Mouse (Mus musculus) thymus, postnatal 14 days (tissue): ENCODE data around the gene Pld5.

Experiments
- DNase-seq: peaks from one replicate; pipeline ENCODE4 v3.0.0; 2021

The Pld5 gene

DNA sequence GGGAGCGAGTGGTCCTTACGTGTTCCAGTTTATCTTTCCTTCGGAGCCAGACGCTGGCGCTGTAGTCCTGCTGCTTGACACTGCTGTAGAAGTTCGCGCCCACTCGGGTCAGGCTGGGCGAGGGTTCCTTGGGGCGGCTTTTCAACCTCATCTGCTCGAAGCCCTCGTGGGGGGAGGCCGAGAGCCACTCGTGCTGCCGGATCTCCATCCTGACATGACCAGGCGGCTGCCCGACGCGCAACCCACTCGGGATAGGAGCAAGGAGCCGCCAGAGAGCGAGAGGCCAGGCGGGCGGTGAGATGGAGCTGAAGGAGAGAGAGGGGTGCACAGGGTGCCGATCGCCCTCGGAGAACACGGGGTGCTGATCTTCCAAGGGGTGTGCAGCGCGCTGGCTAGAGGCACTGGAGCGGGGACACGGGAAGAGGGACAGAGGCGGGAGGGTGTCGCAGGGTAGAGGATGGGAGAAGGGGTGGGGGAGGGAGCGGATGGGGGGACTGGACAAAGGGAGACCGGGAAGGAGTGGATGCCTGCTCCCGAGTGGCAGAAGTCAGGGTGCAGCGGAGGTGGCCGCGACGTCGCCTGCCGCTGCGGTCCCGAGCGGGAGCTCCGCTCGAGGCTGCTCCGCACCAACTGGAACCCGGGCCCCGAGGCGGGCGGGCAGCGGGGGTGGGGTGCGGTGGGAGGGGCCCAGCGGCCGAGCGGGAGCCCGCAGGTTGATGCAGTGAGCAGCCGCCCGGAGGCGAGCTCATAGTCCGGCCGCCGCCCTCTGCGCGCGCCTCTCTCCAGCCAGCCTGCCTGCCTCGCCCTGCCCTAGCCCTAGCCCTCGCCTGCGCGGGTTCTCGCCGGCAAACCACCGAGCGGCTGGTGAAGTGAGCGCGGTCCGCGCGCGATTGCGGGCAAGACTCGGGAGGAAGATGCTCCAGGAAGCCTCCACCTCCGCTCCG, at the start of gene Pld5:
TSS of gene Pld5 (minus strand) at position 646 of the 944 bp plus-strand sequence.
- DNase-seq, result peak; percentile 4

GRCm38 (mm10) chr1:176315063-176315462, 40.0 kb upstream of the Pld5 start:
- DNase-seq, result no peak

DNA sequence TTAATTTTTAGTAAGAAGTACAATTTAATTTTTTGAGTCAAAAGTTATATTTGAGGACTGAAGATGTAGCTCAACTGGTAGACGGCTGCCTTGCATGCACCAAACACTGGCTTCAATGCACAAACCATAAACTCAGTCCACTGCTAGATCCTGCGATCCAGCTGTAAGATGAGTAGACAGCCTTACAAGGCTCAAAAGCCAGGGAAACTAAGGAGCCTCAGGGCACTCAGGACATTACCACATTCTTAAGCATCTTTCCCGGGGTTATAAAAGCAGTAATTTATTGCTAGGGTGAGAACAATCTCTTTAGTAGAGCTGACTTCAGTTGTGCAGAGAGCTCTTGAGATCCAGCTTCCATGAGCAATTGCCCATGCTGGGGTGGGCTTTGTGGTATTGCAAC, 35.1 kb upstream of the Pld5 start:
- no peak for DNase-seq

DNA sequence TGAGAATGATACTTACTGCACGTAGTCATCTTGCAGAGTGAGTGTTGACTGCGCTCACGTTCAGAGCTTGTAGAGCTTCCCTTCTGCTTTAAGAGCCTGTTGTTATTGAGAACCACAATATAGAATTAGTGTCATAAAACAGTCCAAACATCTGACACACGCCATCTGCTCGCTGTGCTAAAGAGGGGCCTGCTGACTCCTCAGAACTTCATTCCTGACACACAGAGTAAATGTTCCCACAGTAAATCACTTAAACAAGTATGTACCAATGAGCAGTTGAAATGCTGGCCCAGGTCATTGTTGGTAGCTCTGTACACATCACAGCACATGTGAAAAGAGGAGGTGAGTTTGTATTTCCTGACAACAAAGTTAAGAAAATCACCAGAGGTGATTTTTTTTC, 14.3 kb upstream of the Pld5 start:
- no peak for DNase-seq

GRCm38 (mm10) chr1:176275611-176275980, 484 bp upstream of the Pld5 start:
- no peak for DNase-seq

DNA sequence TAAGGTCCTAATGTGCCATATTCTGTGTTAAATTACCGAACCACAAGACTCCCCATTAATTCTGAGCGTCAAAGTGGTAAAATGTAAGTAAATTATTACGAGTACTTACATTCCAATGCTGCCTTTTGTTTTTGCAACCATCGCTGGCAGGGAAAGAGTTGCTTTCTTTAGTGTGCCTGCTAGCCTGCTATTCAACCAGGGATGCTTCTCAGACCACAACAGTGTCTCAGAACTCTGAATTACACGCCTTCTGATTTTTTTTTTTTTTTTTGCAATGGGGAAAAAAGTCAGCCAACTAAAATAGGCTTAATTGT, 26.4 kb downstream of the Pld5 start:
- DNase-seq, result no peak

DNA sequence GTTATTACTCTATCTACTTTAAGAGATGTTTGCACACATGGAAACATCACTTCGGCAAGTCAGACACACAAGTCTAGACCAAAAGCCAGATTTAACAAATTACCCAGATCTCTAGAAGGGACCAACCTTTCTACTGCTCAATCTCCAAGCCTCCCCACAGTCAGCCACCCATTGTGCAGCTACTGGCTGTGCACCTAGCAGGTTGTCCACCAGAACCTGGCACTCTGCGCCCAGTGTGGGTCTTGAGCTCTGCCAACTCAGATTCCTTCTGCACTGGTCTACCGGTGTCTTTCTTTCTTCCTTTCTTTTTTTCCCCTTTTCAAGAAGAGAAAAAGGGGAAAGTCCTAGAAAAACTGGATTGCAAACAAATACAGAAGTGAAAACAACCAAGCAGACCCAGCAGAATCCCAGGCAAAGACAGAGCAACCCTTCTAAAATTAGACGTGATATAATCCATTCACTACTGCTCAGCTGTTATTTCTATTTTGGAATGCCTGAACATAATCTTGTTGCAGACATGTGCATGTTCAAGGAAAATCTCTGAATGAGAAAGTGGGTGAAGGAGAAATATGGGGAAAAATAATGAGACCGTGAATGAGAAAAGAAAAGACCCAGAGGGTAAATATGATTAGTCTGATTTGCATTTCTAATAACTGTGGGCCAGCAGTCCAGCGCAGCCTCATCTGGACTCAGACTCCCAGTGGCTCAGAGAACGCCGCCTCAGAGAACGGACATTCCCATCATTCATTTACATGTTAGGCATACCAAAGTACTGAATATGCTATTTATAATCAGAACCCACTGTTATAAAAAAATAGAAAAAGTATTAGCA, 27.0 kb downstream of the Pld5 start:
- DNase-seq, result no peak

GRCm38 (mm10) chr1:176239199-176239598, 35.9 kb downstream of the Pld5 start:
- no peak for DNase-seq

GRCm38 (mm10) chr1:176223794-176224193, 51.3 kb downstream of the Pld5 start:
- no peak for DNase-seq

GRCm38 (mm10) chr1:176223196-176223595, 51.9 kb downstream of the Pld5 start:
- DNase-seq, result no peak

DNA sequence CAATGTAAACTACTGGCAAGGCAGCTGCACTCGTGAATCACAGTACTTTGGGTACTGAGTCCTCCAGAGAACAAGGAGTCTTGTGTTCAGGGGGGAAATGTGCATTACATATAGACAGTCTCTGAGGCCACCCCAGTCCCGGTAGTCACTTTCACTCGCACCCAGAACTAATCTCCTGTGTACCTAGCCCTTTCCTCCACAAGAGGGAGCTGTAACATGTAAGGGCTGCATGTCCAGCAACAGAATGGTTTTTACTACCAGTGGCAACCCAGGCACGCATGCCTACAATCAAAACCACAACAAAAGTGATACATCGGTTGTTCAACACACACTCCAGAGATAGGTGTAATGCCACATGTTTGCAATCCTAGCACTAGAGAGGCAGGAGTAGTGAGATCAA, 56.9 kb downstream of the Pld5 start:
- no peak for DNase-seq

GRCm38 (mm10) chr1:176213645-176214221, 61.4 kb downstream of the Pld5 start:
- no peak for DNase-seq

GRCm38 (mm10) chr1:176212922-176213644, 62.0 kb downstream of the Pld5 start:
- DNase-seq, result no peak

DNA sequence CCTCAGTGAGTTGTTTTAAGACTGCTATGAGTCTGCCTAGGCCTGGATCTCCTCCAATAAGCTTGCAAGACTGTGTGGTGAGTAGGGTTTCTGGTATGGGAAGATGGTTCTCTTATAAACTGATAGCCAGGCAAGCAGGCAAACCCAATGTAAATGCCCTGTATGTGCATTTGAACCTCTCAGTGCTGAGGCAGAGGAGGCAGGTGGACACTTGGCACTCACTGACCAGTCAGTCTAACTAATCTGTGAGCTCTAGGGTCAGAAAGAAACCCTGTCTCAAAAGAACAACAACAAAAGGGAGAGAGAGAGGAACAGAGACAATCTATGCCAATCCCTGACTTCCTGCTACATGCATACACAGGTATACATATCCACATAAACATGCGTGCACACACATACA, 64.3 kb downstream of the Pld5 start:
- DNase-seq, result no peak

GRCm38 (mm10) chr1:176208014-176208413, 67.1 kb downstream of the Pld5 start:
- DNase-seq, result no peak

DNA sequence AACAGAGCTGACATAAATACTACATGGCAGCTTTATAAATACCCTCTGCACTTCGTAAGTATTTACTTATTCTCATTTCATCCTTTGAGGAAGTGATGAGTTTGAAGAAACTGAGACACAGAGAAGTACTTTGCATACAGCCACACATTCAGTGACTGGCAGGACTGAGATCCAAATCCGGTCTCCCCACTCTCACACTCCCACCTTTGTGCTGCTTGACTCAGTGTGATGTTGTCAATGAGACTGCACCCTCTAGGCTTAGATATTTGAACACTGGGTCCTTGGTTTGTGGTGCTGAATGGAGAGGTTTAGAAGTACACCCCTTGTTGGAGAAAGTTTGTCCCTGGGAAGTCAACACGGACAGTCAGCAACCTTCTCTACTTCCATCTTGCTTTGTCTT, 72.8 kb downstream of the Pld5 start:
- no peak for DNase-seq

DNA sequence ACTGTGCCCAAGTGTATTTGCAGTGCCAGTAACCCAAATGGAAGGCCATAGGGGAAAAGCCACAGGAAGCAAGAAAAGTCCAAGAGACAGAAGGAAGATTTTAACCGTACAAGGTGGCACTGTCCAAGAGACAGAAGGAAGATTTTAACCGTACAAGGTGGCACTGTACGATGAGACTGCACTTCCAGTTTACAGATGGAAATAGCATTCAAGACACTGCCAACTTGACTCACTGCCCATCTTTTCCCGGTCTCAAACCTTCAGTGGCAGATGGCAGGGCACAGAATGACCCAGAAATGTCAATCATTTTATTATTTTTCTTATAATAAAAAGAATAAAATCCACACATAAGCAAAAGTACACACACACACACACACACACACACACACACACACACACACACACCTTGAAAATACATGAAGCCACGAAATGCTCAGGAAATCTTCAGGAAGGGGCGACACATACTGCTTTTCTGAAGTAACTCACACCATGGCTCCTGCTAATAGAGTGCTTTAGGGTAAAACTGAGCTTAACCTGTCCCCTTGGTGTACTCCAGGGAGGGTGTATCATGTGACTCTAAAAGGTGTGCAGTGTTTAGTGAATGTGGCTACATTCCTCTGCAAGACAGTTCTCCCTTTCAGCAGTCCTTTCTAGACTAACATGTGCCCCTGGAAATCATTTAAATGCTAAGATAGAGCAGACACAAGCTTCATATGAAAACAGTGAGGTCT, 77.9 kb downstream of the Pld5 start:
- no peak for DNase-seq

DNA sequence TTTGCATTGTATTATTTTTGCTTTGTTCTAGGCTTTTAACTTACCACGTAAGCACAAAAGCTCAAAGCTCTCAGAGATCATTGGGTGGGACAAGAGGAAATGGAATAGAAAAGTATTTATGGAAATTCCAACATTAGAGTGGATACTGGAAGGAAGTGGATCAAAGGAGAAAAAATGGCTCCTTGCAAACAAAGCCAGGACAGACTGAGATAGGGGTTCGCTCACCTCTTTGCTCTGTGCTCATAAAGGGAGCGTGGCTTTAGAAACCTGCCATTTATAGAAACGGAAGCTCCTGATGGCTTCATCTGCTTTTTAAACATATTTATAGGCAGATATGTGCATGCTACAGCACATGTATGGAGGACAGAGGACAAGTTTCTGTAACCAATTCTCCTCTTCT, 78.8 kb downstream of the Pld5 start:
- no peak for DNase-seq

- DNase-seq, result no peak
Measured at GRCm38 (mm10) chr1:176194727-176195126, 80.4 kb downstream of the Pld5 start.

DNA sequence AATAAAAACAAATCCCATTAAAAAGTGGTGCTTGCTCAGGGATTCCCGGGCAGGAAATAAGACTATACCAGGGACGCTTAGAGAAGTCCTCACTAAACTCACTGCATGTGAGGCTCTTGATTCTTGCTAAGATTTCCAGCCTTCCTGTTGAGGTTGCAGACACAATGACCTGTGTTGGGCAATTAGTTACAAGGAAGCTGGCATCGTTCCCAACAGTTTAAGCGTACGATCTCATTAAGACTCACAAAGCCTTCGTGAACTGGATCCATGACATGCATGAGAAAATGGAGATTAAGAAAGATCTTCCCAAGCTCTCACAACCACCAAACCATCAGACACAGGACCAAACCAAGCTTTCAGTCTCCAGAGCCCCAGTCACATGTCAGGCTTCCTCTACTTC, 91.1 kb downstream of the Pld5 start:
- no peak for DNase-seq

DNA sequence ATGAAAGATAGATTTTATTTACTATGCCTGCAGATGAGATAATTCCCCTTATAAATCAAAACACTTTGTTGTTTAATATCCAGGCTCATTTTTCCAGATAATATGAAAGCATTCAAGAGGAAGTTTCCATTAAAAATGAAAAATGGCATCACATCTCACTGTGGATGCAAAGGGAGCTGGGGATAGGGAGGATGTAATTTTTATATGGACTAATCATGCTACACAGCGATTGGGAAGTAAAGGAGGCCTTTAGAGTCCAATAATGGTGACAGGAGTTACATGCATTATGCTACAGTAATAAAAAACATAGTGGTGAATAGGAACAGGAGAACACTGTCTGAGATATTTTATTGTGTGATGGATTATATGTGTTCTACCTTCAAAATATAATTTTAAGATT, 100.1 kb downstream of the Pld5 start:
- DNase-seq, result no peak

DNA sequence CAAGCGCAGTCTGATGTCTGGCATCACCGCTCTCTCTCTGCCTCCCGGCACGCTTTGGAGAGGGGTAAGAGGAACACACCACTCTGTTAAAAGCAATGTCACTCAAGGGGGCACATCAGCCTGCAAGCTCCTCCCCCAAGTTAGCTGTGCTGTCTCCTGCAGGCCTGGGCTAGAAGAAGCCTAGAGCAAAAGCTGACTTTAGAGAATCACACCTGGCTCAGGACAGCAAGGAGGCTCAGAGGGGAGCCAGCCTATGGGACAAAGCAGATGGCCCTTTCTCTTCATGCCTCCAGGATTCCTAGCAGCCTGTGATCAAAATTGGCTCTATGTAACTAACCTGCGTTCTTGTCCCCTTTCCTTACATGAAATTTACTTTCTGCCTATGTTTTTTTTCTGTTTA, 107.3 kb downstream of the Pld5 start:
- no peak for DNase-seq
